Mouse (Mus musculus) bone marrow, adult 2 months (tissue): ENCODE data around the gene Slc1a5. TPM values are rescaled to one million over a fixed set of nuclear protein-coding genes. Genes with fewer than 3 reads are reported as not detected.

ENCODE experiments used
- H3K27ac ChIP-seq: fragments of 200-500 bp; 2 replicates; pipeline ENCODE4 v1.5.1; 2012; ENCODE audit warnings: low read depth, mild to moderate bottlenecking, control low read depth, inconsistent platforms, low read length; ENCODE audit not compliant: control insufficient read depth, poor library complexity, insufficient read depth
- H3K4me1 ChIP-seq: fragments of 200-500 bp; 2 replicates; pipeline ENCODE4 v1.6.1; 2011; ENCODE audit warnings: low read length; ENCODE audit not compliant: control insufficient read depth, insufficient read depth
- H3K4me3 ChIP-seq: fragments of 200-500 bp; replicated peaks from 2 replicates; pipeline ENCODE3; 2011; ENCODE audit warnings: mild to moderate bottlenecking, low read depth, low read length, control low read depth; ENCODE audit not compliant: control insufficient read depth
- CTCF ChIP-seq: fragments of 200-500 bp; IDR thresholded peaks from 2 replicates; pipeline ENCODE4 v1.5.1; 2011; ENCODE audit warnings: low read length, control low read depth; ENCODE audit not compliant: control insufficient read depth, insufficient read depth
- POLR2A ChIP-seq: fragments of 200-500 bp; IDR thresholded peaks from 2 replicates; pipeline ENCODE4 v1.6.1; 2011; ENCODE audit warnings: low read depth, mild to moderate bottlenecking, control low read depth, low read length, borderline replicate concordance; ENCODE audit not compliant: control insufficient read depth
- WGBS: fragments of 180-500 bp; shearing (Covaris S2); methylation state at CpG from one replicate; pipeline ENCODE4 v1.1.7; 2018; 5-methylcytosine and 5-hydroxymethylcytosine counted together
- polyA plus RNA-seq: library from polyadenylated mRNA; stranded (reverse); fragments of >200 nt; gene quantifications from 2 replicates; pipeline ENCODE4 v1.2.4, GENCODE M21; 2011; ENCODE audit warnings: low replicate concordance; ENCODE audit not compliant: missing spikeins, insufficient read depth, insufficient read length

Gene Slc1a5
- polyA plus RNA-seq, 1 experiment, result 343 TPM

GRCm38 (mm10) chr7:16830449-16830848, 49.3 kb downstream of the Slc1a5 start:
- H3K4me3 ChIP-seq, result no peak overlapping the region
- WGBS, result 85% methylated on average over 9 of the region's 9 CpGs
- peaks cover 9% of the 10 kb centered on the region for H3K4me1 ChIP-seq
- no peak overlapping the region for H3K27ac ChIP-seq
- TF ChIP-seq CTCF (no peak), POLR2A (no peak)

- WGBS, result 66% methylated on average over 18 of the region's 18 CpGs
- Histone ChIP-seq H3K4me3 (peak overlapping the region; percentile 19), H3K4me1 (peaks cover 13% of the 10 kb centered on the region), H3K27ac (peak overlapping the region; percentile 2)
- no peak for TF ChIP-seq CTCF
- peak; percentile 23; the same call in 1 of the 2 replicates for TF ChIP-seq POLR2A
Measured at GRCm38 (mm10) chr7:16837916-16838803, 57.0 kb downstream of the Slc1a5 start.

- Histone ChIP-seq H3K27ac (no peak overlapping the region), H3K4me3 (no peak overlapping the region), H3K4me1 (peaks cover 13% of the 10 kb centered on the region)
- 69% methylated on average over 6 of the region's 6 CpGs for WGBS
- no peak for TF ChIP-seq CTCF
- no peak for TF ChIP-seq POLR2A
Measured at GRCm38 (mm10) chr7:16838804-16839426, 57.8 kb downstream of the Slc1a5 start.

GRCm38 (mm10) chr7:16839427-16840108, 58.4 kb downstream of the Slc1a5 start:
- Histone ChIP-seq H3K4me1 (peaks cover 13% of the 10 kb centered on the region), H3K27ac (no peak overlapping the region), H3K4me3 (no peak overlapping the region)
- TF ChIP-seq CTCF (no peak; the same call in 1 of the 2 replicates), POLR2A (no peak)
- WGBS, result 89% methylated on average over 12 of the region's 12 CpGs

- Histone ChIP-seq H3K27ac (no peak overlapping the region), H3K4me3 (no peak overlapping the region), H3K4me1 (peaks cover 13% of the 10 kb centered on the region)
- WGBS, result 89% methylated on average over 2 of the region's 2 CpGs
- TF ChIP-seq CTCF, result no peak
- no peak for TF ChIP-seq POLR2A
Measured at GRCm38 (mm10) chr7:16840109-16840491, 59.0 kb downstream of the Slc1a5 start.

GRCm38 (mm10) chr7:16841078-16841477, 59.9 kb downstream of the Slc1a5 start:
- WGBS, result 45% methylated on average over 4 of the region's 4 CpGs
- H3K27ac ChIP-seq, result peak overlapping the region; percentile 89
- TF ChIP-seq POLR2A, result no peak
- H3K4me3 ChIP-seq, result no peak overlapping the region
- peaks cover 13% of the 10 kb centered on the region for H3K4me1 ChIP-seq

GRCm38 (mm10) chr7:16841561-16842560, 60.7 kb downstream of the Slc1a5 start:
- H3K27ac ChIP-seq, result peak overlapping the region; percentile 89
- H3K4me1 ChIP-seq, result peaks cover 13% of the 10 kb centered on the region
- H3K4me3 ChIP-seq, result peak overlapping the region; percentile 83
- WGBS, result 10% methylated on average over 11 of the region's 11 CpGs
- no peak for TF ChIP-seq CTCF
- TF ChIP-seq POLR2A, result no peak

GRCm38 (mm10) chr7:16842645-16843063, 61.5 kb downstream of the Slc1a5 start, which contains the start of gene Prkd2:
Gene Prkd2, plus strand, starts transcription at chr7:16842902.
- peak within 1 kb of the TSS; percentile 83 for H3K4me3 ChIP-seq
- peaks cover 13% of the 10 kb centered on the region for H3K4me1 ChIP-seq
- under 1% methylated on average over 32 of the region's 32 CpGs for WGBS
- H3K27ac ChIP-seq, result peak within 1 kb of the TSS; percentile 89
- TF ChIP-seq POLR2A (peak; percentile 85; the same call in 1 of the 2 replicates), CTCF (no peak)
